Mouse (Mus musculus): ENCODE data around the gene Nkx3-2.

The Nkx3-2 gene

GRCm38 (mm10) chr5:41762141-41762946 is 2.0 kb downstream of the Nkx3-2 start:
- DNase-seq (ENCODE audit: low read depth, low spot score): peak; percentile 6

- peak; percentile 5 for DNase-seq (ENCODE audit: low read depth, low spot score)
These were observed 2.7 kb downstream of the Nkx3-2 start for GRCm38 (mm10) chr5:41761509-41762140.

- no peak for DNase-seq (ENCODE audit: low read depth, low spot score)
These were observed 3.3 kb downstream of the Nkx3-2 start for GRCm38 (mm10) chr5:41760831-41761508.

- DNase-seq (ENCODE audit: low read depth, low spot score): no peak
These were observed 4.2 kb downstream of the Nkx3-2 start for GRCm38 (mm10) chr5:41760071-41760470.

GRCm38 (mm10) chr5:41758671-41759639 is 5.3 kb downstream of the Nkx3-2 start:
- DNase-seq (ENCODE audit: low read depth, low spot score): no peak

GRCm38 (mm10) chr5:41757338-41757737 is 7.0 kb downstream of the Nkx3-2 start:
- no peak for DNase-seq (ENCODE audit: low read depth, low spot score)

- DNase-seq (ENCODE audit: low read depth, low spot score): no peak
These were observed 7.9 kb downstream of the Nkx3-2 start for GRCm38 (mm10) chr5:41756396-41756795.

- DNase-seq (ENCODE audit: low read depth, low spot score): no peak
These were observed 8.8 kb downstream of the Nkx3-2 start for GRCm38 (mm10) chr5:41755373-41755960.

- no peak for DNase-seq (ENCODE audit: low read depth, low spot score)
These were observed 9.5 kb downstream of the Nkx3-2 start for GRCm38 (mm10) chr5:41754836-41755235.

- DNase-seq (ENCODE audit: low read depth, low spot score): no peak
These were observed 10.0 kb downstream of the Nkx3-2 start for GRCm38 (mm10) chr5:41754226-41754775.

- DNase-seq (ENCODE audit: low read depth, low spot score): no peak
These were observed 11.6 kb downstream of the Nkx3-2 start for GRCm38 (mm10) chr5:41752721-41753120.

GRCm38 (mm10) chr5:41744898-41745780 is 19.2 kb downstream of the Nkx3-2 start:
- DNase-seq (ENCODE audit: low read depth, low spot score): no peak

- DNase-seq (ENCODE audit: low read depth, low spot score): peak; percentile 6
These were observed 20.1 kb downstream of the Nkx3-2 start for GRCm38 (mm10) chr5:41744234-41744633.

- DNase-seq (ENCODE audit: low read depth, low spot score): peak; percentile 11
These were observed 25.5 kb downstream of the Nkx3-2 start for GRCm38 (mm10) chr5:41738817-41739216.

- no peak for DNase-seq (ENCODE audit: low read depth, low spot score)
These were observed 27.3 kb downstream of the Nkx3-2 start for GRCm38 (mm10) chr5:41737039-41737438.

- no peak for DNase-seq (ENCODE audit: low read depth, low spot score)
These were observed 37.3 kb downstream of the Nkx3-2 start for GRCm38 (mm10) chr5:41727017-41727416.

GRCm38 (mm10) chr5:41725573-41725972 is 38.7 kb downstream of the Nkx3-2 start:
- no peak for DNase-seq (ENCODE audit: low read depth, low spot score)

Measured in CD4-positive, CD25-positive, alpha-beta regulatory T cell, adult 2 months (primary cell).